Mouse (Mus musculus) intestine, embryonic 15.5 days (tissue): Measurements from ENCODE around the gene Nell2. TPM values are rescaled to one million over a fixed set of nuclear protein-coding genes. Genes with fewer than 3 reads are reported as not detected.
A peak's percentile ranks its signal among the peaks of the same experiment; 100 is the strongest.

Experiments used
- ATAC-seq: fragments of 200-750 bp; cut with Nextera tagmentation; 2 replicates; pipeline ENCODE4 v1.8.0; 2017; ENCODE audit warnings: moderate TSS enrichment, moderate library complexity
- H3K27ac ChIP-seq: fragments of 300-500 bp; sonication (generic); 2 replicates; pipeline ENCODE4 v1.5.1; 2015; ENCODE audit warnings: mild to moderate bottlenecking, inconsistent platforms
- H3K27me3 ChIP-seq: fragments of 300-500 bp; sonication (generic); replicated peaks from 2 replicates; pipeline ENCODE4 v1.6.1; 2015; ENCODE audit warnings: inconsistent platforms
- H3K36me3 ChIP-seq: fragments of 300-500 bp; sonication (generic); 2 replicates; pipeline ENCODE4 v1.6.1; 2015; ENCODE audit warnings: inconsistent platforms
- H3K4me1 ChIP-seq: fragments of 300-500 bp; sonication (generic); replicated peaks from 2 replicates; pipeline ENCODE4 v1.6.1; 2015; ENCODE audit warnings: inconsistent platforms
- H3K4me2 ChIP-seq: fragments of 300-500 bp; sonication (generic); replicated peaks from 2 replicates; pipeline ENCODE4 v1.6.1; 2015; ENCODE audit warnings: mild to moderate bottlenecking, inconsistent platforms
- H3K4me3 ChIP-seq: fragments of 300-500 bp; sonication (generic); replicated peaks from 2 replicates; pipeline ENCODE4 v1.5.1; 2015; ENCODE audit warnings: inconsistent platforms
- H3K9ac ChIP-seq: fragments of 300-500 bp; sonication (generic); 2 replicates; pipeline ENCODE4 v1.6.1; 2015; ENCODE audit warnings: inconsistent platforms
- H3K9me3 ChIP-seq: fragments of 300-500 bp; sonication (generic); 2 replicates; pipeline ENCODE4 v1.6.1; 2016; ENCODE audit warnings: inconsistent platforms
- WGBS: fragments of 180-500 bp; shearing (Covaris S2); methylation state at CpG from one replicate; pipeline ENCODE4 v1.1.7; 2015; 5-methylcytosine and 5-hydroxymethylcytosine counted together
- polyA plus RNA-seq: library from polyadenylated mRNA; unstranded; fragments of >200 nt; fragmentation: Nextera tagmentation; extraction: Ambion mirVana; gene quantifications from 2 replicates; pipeline ENCODE4 v1.2.1, GENCODE M21; 2015

Gene Nell2
- 11.8 and 13.7 TPM in 2 replicates for polyA plus RNA-seq

DNA sequence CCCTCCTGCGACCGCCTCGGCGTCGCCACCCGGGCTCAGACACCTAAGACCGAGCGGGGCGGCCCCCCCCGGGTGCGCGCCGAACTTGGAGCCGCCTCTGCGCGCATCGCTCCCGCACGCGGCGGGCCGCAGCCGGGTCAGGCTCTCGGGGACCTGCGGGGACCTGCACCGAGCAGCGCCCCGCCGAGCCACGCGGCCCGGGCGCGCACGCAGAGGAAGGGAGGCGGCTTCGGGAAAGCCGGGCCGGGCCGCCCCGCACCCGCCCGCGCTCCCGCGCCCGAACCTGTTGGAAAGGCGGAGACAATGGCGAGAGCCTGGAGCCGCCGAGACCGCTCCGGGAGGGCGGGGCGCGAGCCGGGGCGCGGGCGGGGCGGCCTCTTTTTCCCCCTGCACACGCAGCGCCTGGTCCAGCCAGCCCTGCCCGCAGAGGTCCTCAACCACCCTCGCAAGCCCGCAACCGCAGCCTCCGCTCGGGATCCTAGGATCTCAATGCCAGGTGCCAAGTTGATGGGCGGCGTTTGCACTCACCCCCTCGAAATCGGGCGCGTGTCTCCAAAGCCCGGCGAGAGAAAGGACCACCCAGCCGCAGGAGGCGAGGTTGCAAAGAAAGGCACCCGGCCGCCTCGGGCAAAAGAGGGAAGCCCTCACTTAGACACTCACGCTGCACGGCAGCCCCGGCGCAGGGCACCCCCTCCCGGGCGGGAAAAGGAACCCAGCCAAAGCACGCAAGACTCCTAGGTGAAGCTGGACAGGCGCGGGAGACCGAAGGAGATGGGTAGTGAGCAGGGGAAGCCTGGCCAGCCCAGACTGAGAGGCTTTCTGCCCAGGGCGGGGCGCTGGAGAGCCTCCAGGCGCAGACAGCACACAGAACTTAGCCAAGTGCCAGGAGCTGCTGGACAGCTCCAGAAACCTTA is at the start of gene Nell2:
Nell2 (minus strand) TSS at position 612 of the 914 bp plus-strand sequence.
- H3K4me3 ChIP-seq = peak within 1 kb of the TSS; percentile 53
- WGBS = under 1% methylated on average over 89 of the region's 95 CpGs
- H3K27me3 ChIP-seq = peaks cover 27% of the 10 kb centered on the region
- peak; percentile 79 for ATAC-seq
- no peaks in the 10 kb centered on the region for H3K36me3 ChIP-seq
- H3K9me3 ChIP-seq = no peaks in the 10 kb centered on the region
- no peak within 1 kb of the TSS for H3K27ac ChIP-seq
- H3K4me1 ChIP-seq = peaks cover 13% of the 10 kb centered on the region
- H3K4me2 ChIP-seq = peak within 1 kb of the TSS; percentile 94
- H3K9ac ChIP-seq = peak within 1 kb of the TSS; percentile 34

GRCm38 (mm10) chr15:95574661-95575060 is 46.3 kb upstream of the Nell2 start:
- Histone ChIP-seq H3K27ac (no peak overlapping the region), H3K4me1 (no peaks in the 10 kb centered on the region), H3K9ac (no peak overlapping the region), H3K4me3 (no peak overlapping the region), H3K4me2 (no peak overlapping the region), H3K9me3 (no peaks in the 10 kb centered on the region), H3K27me3 (no peaks in the 10 kb centered on the region), H3K36me3 (no peaks in the 10 kb centered on the region)
- ATAC-seq = no peak
- 15% methylated on average over 5 of the region's 5 CpGs for WGBS

- WGBS = 83% methylated on average over 6 of the region's 6 CpGs
- no peaks in the 10 kb centered on the region for H3K27me3 ChIP-seq
- H3K4me3 ChIP-seq = no peak overlapping the region
- no peak overlapping the region for H3K9ac ChIP-seq
- ATAC-seq = no peak
- H3K9me3 ChIP-seq = no peaks in the 10 kb centered on the region
- H3K27ac ChIP-seq = no peak overlapping the region
- H3K36me3 ChIP-seq = no peaks in the 10 kb centered on the region
- H3K4me1 ChIP-seq = no peaks in the 10 kb centered on the region
- no peak overlapping the region for H3K4me2 ChIP-seq
Observed at GRCm38 (mm10) chr15:95569606-95570005, 41.2 kb upstream of the Nell2 start.

- WGBS = 89% methylated on average over 2 of the region's 2 CpGs
- H3K27ac ChIP-seq = no peak overlapping the region
- no peaks in the 10 kb centered on the region for H3K27me3 ChIP-seq
- H3K9ac ChIP-seq = no peak overlapping the region
- no peak for ATAC-seq
- H3K4me3 ChIP-seq = no peak overlapping the region
- no peaks in the 10 kb centered on the region for H3K36me3 ChIP-seq
- no peak overlapping the region for H3K4me2 ChIP-seq
- H3K4me1 ChIP-seq = no peaks in the 10 kb centered on the region
- no peaks in the 10 kb centered on the region for H3K9me3 ChIP-seq
Observed at GRCm38 (mm10) chr15:95565160-95565559, 36.8 kb upstream of the Nell2 start.

DNA sequence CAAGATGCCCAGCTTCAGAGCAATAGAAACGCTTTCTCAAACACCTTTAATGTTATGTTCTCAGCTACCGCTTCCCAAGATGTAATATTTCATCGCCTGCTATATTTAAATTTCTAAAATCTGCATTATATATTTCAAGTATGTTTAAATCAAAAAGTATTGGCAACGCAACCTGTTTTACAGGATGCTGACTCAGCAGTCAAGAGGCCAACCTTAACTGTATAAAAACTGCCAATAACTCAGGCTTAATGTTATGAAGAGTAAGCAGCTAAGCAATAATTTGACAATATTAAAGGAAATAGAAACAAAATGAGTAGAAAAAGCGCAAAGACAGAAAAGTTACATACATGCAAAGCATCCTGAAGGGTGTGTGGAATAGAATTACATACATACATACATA is 32.9 kb upstream of the Nell2 start:
- no peaks in the 10 kb centered on the region for H3K27me3 ChIP-seq
- no peak overlapping the region for H3K27ac ChIP-seq
- H3K9me3 ChIP-seq = no peaks in the 10 kb centered on the region
- no peaks in the 10 kb centered on the region for H3K36me3 ChIP-seq
- no peak overlapping the region for H3K9ac ChIP-seq
- H3K4me2 ChIP-seq = no peak overlapping the region
- no peaks in the 10 kb centered on the region for H3K4me1 ChIP-seq
- no peak for ATAC-seq
- 90% methylated on average over 5 of the region's 5 CpGs for WGBS
- H3K4me3 ChIP-seq = no peak overlapping the region

- H3K4me2 ChIP-seq = no peak overlapping the region
- no peak overlapping the region for H3K27ac ChIP-seq
- no peaks in the 10 kb centered on the region for H3K9me3 ChIP-seq
- no peak overlapping the region for H3K4me3 ChIP-seq
- H3K9ac ChIP-seq = no peak overlapping the region
- no peak for ATAC-seq
- no peaks in the 10 kb centered on the region for H3K27me3 ChIP-seq
- H3K4me1 ChIP-seq = no peaks in the 10 kb centered on the region
- no peaks in the 10 kb centered on the region for H3K36me3 ChIP-seq
- WGBS = 81% methylated on average over 5 of the region's 5 CpGs
Observed at GRCm38 (mm10) chr15:95550011-95550410, 21.7 kb upstream of the Nell2 start.

DNA sequence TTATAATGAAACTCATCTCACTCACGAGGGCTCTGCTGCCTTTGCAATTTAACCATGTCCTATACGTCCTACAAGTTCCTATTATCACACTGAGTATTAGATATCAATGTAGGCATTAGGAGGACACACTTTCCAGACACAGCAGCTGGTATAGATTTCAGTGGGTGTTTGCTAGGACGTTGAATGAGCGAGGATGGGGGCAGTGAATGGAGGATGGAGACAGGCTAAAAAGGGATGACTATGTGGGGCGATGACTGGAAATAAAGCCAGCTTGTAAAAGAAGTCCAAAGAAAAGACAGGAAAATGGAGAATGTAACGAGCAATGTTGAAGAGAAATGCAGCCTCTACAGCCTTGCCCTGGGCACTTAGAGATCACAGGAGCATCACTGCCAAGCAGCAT is 14.3 kb upstream of the Nell2 start:
- Histone ChIP-seq H3K4me1 (no peaks in the 10 kb centered on the region), H3K27ac (no peak overlapping the region), H3K27me3 (no peaks in the 10 kb centered on the region), H3K9ac (no peak overlapping the region), H3K4me3 (no peak overlapping the region), H3K36me3 (no peaks in the 10 kb centered on the region), H3K4me2 (no peak overlapping the region), H3K9me3 (no peaks in the 10 kb centered on the region)
- ATAC-seq = no peak
- WGBS = 75% methylated on average over 6 of the region's 6 CpGs

GRCm38 (mm10) chr15:95536724-95537123 is 8.4 kb upstream of the Nell2 start:
- Histone ChIP-seq H3K9me3 (no peaks in the 10 kb centered on the region), H3K27ac (no peak overlapping the region), H3K27me3 (no peaks in the 10 kb centered on the region), H3K4me2 (no peak overlapping the region), H3K36me3 (no peaks in the 10 kb centered on the region), H3K4me1 (no peaks in the 10 kb centered on the region), H3K9ac (no peak overlapping the region), H3K4me3 (no peak overlapping the region)
- no peak for ATAC-seq
- WGBS = 60% methylated on average over 4 of the region's 4 CpGs

DNA sequence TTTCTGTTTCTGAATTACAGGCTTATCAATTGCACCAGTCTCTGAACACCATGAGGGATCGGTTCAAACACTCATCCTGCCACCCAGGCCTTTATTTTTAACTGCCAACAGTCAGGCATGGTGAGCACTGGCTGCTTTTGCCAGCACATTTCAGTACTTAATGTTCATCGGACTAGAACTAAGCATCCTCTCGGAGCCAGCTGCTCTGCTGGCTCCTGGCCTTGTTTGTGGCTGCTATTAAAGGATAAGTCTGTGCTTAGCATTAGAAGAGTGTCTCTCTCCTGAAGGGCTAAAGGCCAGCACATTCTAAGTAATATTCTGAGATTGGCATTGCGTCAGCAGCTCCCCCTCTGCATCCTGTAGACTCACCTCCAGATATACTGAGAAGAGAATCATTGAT is 7.9 kb upstream of the Nell2 start:
- H3K4me3 ChIP-seq = no peak overlapping the region
- 73% methylated on average over 4 of the region's 4 CpGs for WGBS
- no peaks in the 10 kb centered on the region for H3K4me1 ChIP-seq
- no peaks in the 10 kb centered on the region for H3K27me3 ChIP-seq
- no peak for ATAC-seq
- H3K4me2 ChIP-seq = no peak overlapping the region
- no peak overlapping the region for H3K9ac ChIP-seq
- H3K9me3 ChIP-seq = no peaks in the 10 kb centered on the region
- no peaks in the 10 kb centered on the region for H3K36me3 ChIP-seq
- no peak overlapping the region for H3K27ac ChIP-seq

- no peak overlapping the region for H3K27ac ChIP-seq
- no peaks in the 10 kb centered on the region for H3K9me3 ChIP-seq
- H3K4me2 ChIP-seq = no peak overlapping the region
- H3K36me3 ChIP-seq = no peaks in the 10 kb centered on the region
- H3K4me3 ChIP-seq = no peak overlapping the region
- ATAC-seq = no peak
- no peaks in the 10 kb centered on the region for H3K27me3 ChIP-seq
- H3K4me1 ChIP-seq = no peaks in the 10 kb centered on the region
- 81% methylated on average over 6 of the region's 6 CpGs for WGBS
- H3K9ac ChIP-seq = no peak overlapping the region
Observed at GRCm38 (mm10) chr15:95534644-95535043, 6.3 kb upstream of the Nell2 start.

DNA sequence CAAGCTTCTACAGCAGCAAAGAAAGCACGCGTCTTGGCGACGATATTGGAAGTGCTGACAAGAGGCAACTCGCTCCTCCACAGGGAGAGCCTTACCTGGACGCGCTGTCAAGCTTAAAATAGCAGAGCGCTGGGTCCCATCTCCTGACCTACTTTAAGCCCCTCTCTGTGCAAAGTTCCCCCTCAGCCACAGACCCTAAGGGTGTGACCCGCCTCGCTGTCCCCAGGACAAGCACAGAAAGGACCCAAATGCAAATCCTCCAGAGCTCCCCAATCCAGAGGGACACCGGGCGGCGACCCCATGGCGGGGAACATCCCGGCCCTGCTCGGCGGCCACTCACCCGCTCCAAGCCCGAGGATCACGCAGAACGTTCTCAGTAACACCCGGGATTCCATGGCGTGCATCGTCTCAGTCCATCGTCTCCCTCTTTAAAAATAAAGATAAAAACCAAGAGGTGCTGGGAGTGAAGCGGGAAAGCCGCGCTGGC is 855 bp downstream of the Nell2 start:
- no peak overlapping the region for H3K27ac ChIP-seq
- H3K9me3 ChIP-seq = no peaks in the 10 kb centered on the region
- H3K4me1 ChIP-seq = peaks cover 13% of the 10 kb centered on the region
- H3K9ac ChIP-seq = peak overlapping the region; percentile 34
- peaks cover 27% of the 10 kb centered on the region for H3K27me3 ChIP-seq
- no peaks in the 10 kb centered on the region for H3K36me3 ChIP-seq
- peak overlapping the region; percentile 94 for H3K4me2 ChIP-seq
- ATAC-seq = 0 out of 2 replicates have a peak, but pooled peaks have one; percentile 15
- peak overlapping the region; percentile 53 for H3K4me3 ChIP-seq
- under 1% methylated on average over 28 of the region's 28 CpGs for WGBS

- peaks cover 13% of the 10 kb centered on the region for H3K4me1 ChIP-seq
- peak overlapping the region; percentile 53 for H3K4me3 ChIP-seq
- no peak overlapping the region for H3K27ac ChIP-seq
- peaks cover 27% of the 10 kb centered on the region for H3K27me3 ChIP-seq
- H3K9me3 ChIP-seq = no peaks in the 10 kb centered on the region
- 3% methylated on average over 27 of the region's 27 CpGs for WGBS
- no peaks in the 10 kb centered on the region for H3K36me3 ChIP-seq
- H3K9ac ChIP-seq = no peak overlapping the region
- peak overlapping the region; percentile 94 for H3K4me2 ChIP-seq
- ATAC-seq = no peak
Observed at GRCm38 (mm10) chr15:95526626-95527411, 1.5 kb downstream of the Nell2 start.
